Mouse (Mus musculus): ENCODE measurements around the gene Gm20741. TPM values are rescaled to one million over a fixed set of nuclear protein-coding genes. Genes with fewer than 3 reads are reported as not detected.

Gene Gm20741
- total and polyA plus RNA-seq, 3 experiments, result not detected

- no peaks in the 10 kb centered on the region for H3K79me2 ChIP-seq (replicated peaks; ENCODE audit: control insufficient read depth, extremely low read depth, insufficient read depth, poor library complexity, severe bottlenecking)
- no peaks in the 10 kb centered on the region for H3K4me1 ChIP-seq (ENCODE audit: control insufficient read depth in 1 of 2, insufficient read depth in 2 of 2)
- H3K4me3 ChIP-seq (replicated peaks in 1 of 3; ENCODE audit: low read depth in 2 of 3, low read length in 2 of 3, poor library complexity in 1 of 3), result no peak overlapping the region
- no peak overlapping the region for H3K4me2 ChIP-seq (ENCODE audit: insufficient read depth, low read depth, poor library complexity, severe bottlenecking)
- H3K27me3 ChIP-seq (replicated peaks), result no peaks in the 10 kb centered on the region
- no peak overlapping the region for H3K27ac ChIP-seq (ENCODE audit: insufficient read depth, low read depth)
- in situ Hi-C loops (cut with MboI; ENCODE audit: low pct_ligation_motif_present, low pct_unique_long_range_greater_than_20kb, low sequenced_read_pairs), result no loop called here
- no peaks in the 10 kb centered on the region for H3K36me3 ChIP-seq (replicated peaks in 1 of 2; ENCODE audit: control insufficient read depth in 1 of 2, insufficient read depth in 1 of 2, low read length in 1 of 2)
- DNase-seq (ENCODE audit: extremely low read depth), result no peak
- dilution Hi-C loops (cut with MboI; ENCODE audit: extremely low pct_ligation_motif_present, extremely low pct_unique_long_range_greater_than_20kb, low sequenced_read_pairs), result no loop called here
- TF ChIP-seq ZC3H11A (IDR thresholded peaks at IDR 0.05; ENCODE audit: low read depth, low read length) (no peak), BHLHE40 (IDR thresholded peaks at IDR 0.05; ENCODE audit: low read depth, low read length) (no peak), MAZ (IDR thresholded peaks at IDR 0.05; ENCODE audit: low read depth, low read length) (no peak), CHD2 (IDR thresholded peaks at IDR 0.05; ENCODE audit: low read length) (no peak), MAX (IDR thresholded peaks at IDR 0.05; ENCODE audit: low read length) (no peak), USF1 (IDR thresholded peaks at IDR 0.05; ENCODE audit: low read depth, low read length) (no peak), PAX5 (IDR thresholded peaks at IDR 0.05; ENCODE audit: low read length) (no peak), KAT2A (IDR thresholded peaks at IDR 0.05; ENCODE audit: insufficient replicate concordance, low read length) (no peak), MXI1 (IDR thresholded peaks at IDR 0.05; ENCODE audit: low read depth, low read length) (no peak), TBP (conservative IDR thresholded peaks at IDR 0.05; ENCODE audit: low read depth, low read length) (no peak), E2F4 (IDR thresholded peaks at IDR 0.05; ENCODE audit: insufficient replicate concordance, low read depth, low read length) (no peak), ZKSCAN1 (IDR thresholded peaks at IDR 0.05; ENCODE audit: borderline replicate concordance, low read depth, low read length) (no peak)
- H3K9me3 ChIP-seq (replicated peaks; ENCODE audit: low read length), result peaks cover 47% of the 10 kb centered on the region
- H3K9ac ChIP-seq (ENCODE audit: insufficient read depth, low read depth), result no peak overlapping the region
These were observed 36.5 kb upstream of the Gm20741 start for GRCm38 (mm10) chr16:88848558-88848957.

DNA sequence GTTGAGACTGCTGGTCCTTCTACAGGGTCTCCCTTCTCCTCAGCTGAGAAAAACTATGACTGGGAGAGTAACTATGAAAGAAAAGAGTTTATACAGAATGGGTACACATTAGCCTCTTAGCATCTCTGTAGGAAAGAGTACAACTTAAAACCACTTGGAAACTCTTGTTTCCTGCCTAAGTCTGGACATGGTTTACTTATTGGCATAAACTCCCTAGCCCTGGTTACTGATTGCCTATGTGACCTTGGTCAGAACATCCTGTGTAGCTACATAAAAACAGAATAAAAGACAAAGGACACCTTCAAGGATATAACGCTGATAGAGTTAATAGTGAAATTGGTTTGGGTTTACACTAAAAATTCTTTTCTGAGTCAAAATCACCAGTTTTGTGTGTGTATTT, 35.3 kb upstream of the Gm20741 start:
- dilution Hi-C loops (cut with MboI; ENCODE audit: extremely low pct_ligation_motif_present, extremely low pct_unique_long_range_greater_than_20kb, low sequenced_read_pairs), result no loop called here
- Histone ChIP-seq H3K9me3 (replicated peaks; ENCODE audit: low read length) (peaks cover 48% of the 10 kb centered on the region), H3K36me3 (replicated peaks in 1 of 2; ENCODE audit: control insufficient read depth in 1 of 2, insufficient read depth in 1 of 2, low read length in 1 of 2) (no peaks in the 10 kb centered on the region), H3K9ac (ENCODE audit: insufficient read depth, low read depth) (no peak overlapping the region), H3K27me3 (replicated peaks) (no peaks in the 10 kb centered on the region), H3K4me1 (ENCODE audit: control insufficient read depth in 1 of 2, insufficient read depth in 2 of 2) (no peaks in the 10 kb centered on the region), H3K79me2 (replicated peaks; ENCODE audit: control insufficient read depth, extremely low read depth, insufficient read depth, poor library complexity, severe bottlenecking) (no peaks in the 10 kb centered on the region), H3K4me2 (ENCODE audit: insufficient read depth, low read depth, poor library complexity, severe bottlenecking) (no peak overlapping the region), H3K27ac (ENCODE audit: insufficient read depth, low read depth) (no peak overlapping the region), H3K4me3 (replicated peaks in 1 of 3; ENCODE audit: low read depth in 2 of 3, low read length in 2 of 3, poor library complexity in 1 of 3) (no peak overlapping the region)
- no peak for DNase-seq (ENCODE audit: extremely low read depth)
- in situ Hi-C loops (cut with MboI; ENCODE audit: low pct_ligation_motif_present, low pct_unique_long_range_greater_than_20kb, low sequenced_read_pairs), result no loop called here
- TF ChIP-seq TBP (conservative IDR thresholded peaks at IDR 0.05; ENCODE audit: low read depth, low read length), result no peak
- no peak for TF ChIP-seq RCOR1 (conservative IDR thresholded peaks at IDR 0.05; ENCODE audit: low read depth, low read length)
- TF ChIP-seq CHD1 (IDR thresholded peaks at IDR 0.05; ENCODE audit: low read depth, low read length), result no peak
- no peak for TF ChIP-seq TCF12 (IDR thresholded peaks at IDR 0.05; ENCODE audit: low read depth, low read length)
- TF ChIP-seq E2F4 (IDR thresholded peaks at IDR 0.05; ENCODE audit: insufficient replicate concordance, low read depth, low read length), result no peak
- TF ChIP-seq POLR2AphosphoS2 (IDR thresholded peaks at IDR 0.05; ENCODE audit: low read depth, low read length), result no peak
- no peak for TF ChIP-seq POLR2A (IDR thresholded peaks at IDR 0.05; ENCODE audit: low read depth, low read length)
- no peak for TF ChIP-seq PAX5 (IDR thresholded peaks at IDR 0.05; ENCODE audit: low read length)
- TF ChIP-seq BHLHE40 (IDR thresholded peaks at IDR 0.05; ENCODE audit: low read depth, low read length), result no peak
- no peak for TF ChIP-seq RAD21 (IDR thresholded peaks at IDR 0.05; ENCODE audit: low read depth, low read length)
- no peak for TF ChIP-seq HCFC1 (IDR thresholded peaks at IDR 0.05; ENCODE audit: low read depth, low read length)
- no peak for TF ChIP-seq ZC3H11A (IDR thresholded peaks at IDR 0.05; ENCODE audit: low read depth, low read length)
- no peak for TF ChIP-seq SMC3 (IDR thresholded peaks at IDR 0.05; ENCODE audit: low read depth, low read length)
- no peak for TF ChIP-seq NRF1 (IDR thresholded peaks at IDR 0.05; ENCODE audit: low read depth, low read length)
- no peak for TF ChIP-seq MYC (IDR thresholded peaks at IDR 0.05; ENCODE audit: low read depth, low read length)
